Mouse (Mus musculus): ENCODE data around the gene Gdf2. TPM values are rescaled to one million over a fixed set of nuclear protein-coding genes. Genes with fewer than 3 reads are reported as not detected.

Gene Gdf2
- polyA plus RNA-seq, 1 experiment from 2014 or later, result not detected

GRCm38 (mm10) chr14:33958841-33959240 is 18.0 kb downstream of the Gdf2 start:
- Histone ChIP-seq H3K27me3 (0 out of 2 replicates have a peak, but pooled peaks cover 7% of the 10 kb centered on the region), H3K9me3 (no peaks in the 10 kb centered on the region), H3K9ac (no peak overlapping the region), H3K27ac (no peak overlapping the region), H3K36me3 (no peaks in the 10 kb centered on the region), H3K4me3 (no peak overlapping the region), H3K4me1 (replicated peaks) (no peaks in the 10 kb centered on the region), H3K4me2 (no peak overlapping the region)
- ATAC-seq (ENCODE audit: low FRiP score), result no peak
- WGBS, result 70% methylated on average over 3 of the region's 3 CpGs

- ATAC-seq (ENCODE audit: low FRiP score), result no peak
- H3K9ac ChIP-seq, result no peak overlapping the region
- WGBS, result 18% methylated on average over 9 of the region's 9 CpGs
- H3K9me3 ChIP-seq, result no peaks in the 10 kb centered on the region
- H3K4me3 ChIP-seq, result no peak overlapping the region
- H3K27ac ChIP-seq, result no peak overlapping the region
- H3K4me2 ChIP-seq, result no peak overlapping the region
- no peaks in the 10 kb centered on the region for H3K4me1 ChIP-seq (replicated peaks)
- H3K36me3 ChIP-seq, result no peaks in the 10 kb centered on the region
- H3K27me3 ChIP-seq, result 0 out of 2 replicates have a peak, but pooled peaks cover 7% of the 10 kb centered on the region
Measured at GRCm38 (mm10) chr14:33959341-33959740, 18.5 kb downstream of the Gdf2 start.

- Histone ChIP-seq H3K4me1 (replicated peaks) (no peaks in the 10 kb centered on the region), H3K4me3 (no peak overlapping the region), H3K27me3 (no peaks in the 10 kb centered on the region), H3K9ac (no peak overlapping the region), H3K9me3 (no peaks in the 10 kb centered on the region), H3K27ac (no peak overlapping the region), H3K4me2 (no peak overlapping the region), H3K36me3 (no peaks in the 10 kb centered on the region)
- WGBS, result 72% methylated on average over 7 of the region's 7 CpGs
- no peak for ATAC-seq (ENCODE audit: low FRiP score)
Measured at GRCm38 (mm10) chr14:33965675-33966074, 24.8 kb downstream of the Gdf2 start.

GRCm38 (mm10) chr14:33972679-33973078 is 31.8 kb downstream of the Gdf2 start:
- Histone ChIP-seq H3K27ac (no peak overlapping the region), H3K4me3 (no peak overlapping the region), H3K9me3 (no peaks in the 10 kb centered on the region), H3K27me3 (peaks cover under 1% of the 10 kb centered on the region; the same call in 1 of the 2 replicates), H3K36me3 (no peaks in the 10 kb centered on the region), H3K9ac (no peak overlapping the region), H3K4me2 (no peak overlapping the region), H3K4me1 (replicated peaks) (peaks cover under 1% of the 10 kb centered on the region; the same call in 1 of the 2 replicates)
- 52% methylated on average over 7 of the region's 7 CpGs for WGBS
- no peak for ATAC-seq (ENCODE audit: low FRiP score)

- H3K4me3 ChIP-seq, result no peak overlapping the region
- H3K4me2 ChIP-seq, result no peak overlapping the region
- H3K9me3 ChIP-seq, result no peaks in the 10 kb centered on the region
- peaks cover 14% of the 10 kb centered on the region for H3K27me3 ChIP-seq
- no peak overlapping the region for H3K27ac ChIP-seq
- no peak overlapping the region for H3K9ac ChIP-seq
- H3K4me1 ChIP-seq (replicated peaks), result peaks cover 14% of the 10 kb centered on the region
- 36% methylated on average over 5 of the region's 5 CpGs for WGBS
- no peaks in the 10 kb centered on the region for H3K36me3 ChIP-seq
- ATAC-seq (ENCODE audit: low FRiP score), result no peak
Measured at GRCm38 (mm10) chr14:33974752-33975151, 33.9 kb downstream of the Gdf2 start.

GRCm38 (mm10) chr14:33977748-33978147 is 36.9 kb downstream of the Gdf2 start:
- peak overlapping the region; percentile 42; the same call in 1 of the 2 replicates for H3K4me3 ChIP-seq
- peak overlapping the region; percentile 79 for H3K4me2 ChIP-seq
- no peak overlapping the region for H3K9ac ChIP-seq
- H3K36me3 ChIP-seq, result no peaks in the 10 kb centered on the region
- peaks cover 14% of the 10 kb centered on the region for H3K4me1 ChIP-seq (replicated peaks)
- H3K9me3 ChIP-seq, result no peaks in the 10 kb centered on the region
- no peak for ATAC-seq (ENCODE audit: low FRiP score)
- 33% methylated on average over 7 of the region's 7 CpGs for WGBS
- peaks cover 14% of the 10 kb centered on the region for H3K27me3 ChIP-seq
- H3K27ac ChIP-seq, result no peak overlapping the region

- Histone ChIP-seq H3K4me3 (peak within 1 kb of the TSS; percentile 42), H3K27ac (no peak within 1 kb of the TSS), H3K9me3 (no peaks in the 10 kb centered on the region), H3K9ac (peak within 1 kb of the TSS; percentile 65), H3K27me3 (peaks cover 14% of the 10 kb centered on the region), H3K4me1 (replicated peaks) (peaks cover 14% of the 10 kb centered on the region), H3K36me3 (no peaks in the 10 kb centered on the region), H3K4me2 (peak within 1 kb of the TSS; percentile 79)
- ATAC-seq (ENCODE audit: low FRiP score), result peak; percentile 57; the same call in 1 of the 2 replicates
- WGBS, result 2% methylated on average over 25 of the region's 25 CpGs
Measured at GRCm38 (mm10) chr14:33978604-33979059, 37.8 kb downstream of the Gdf2 start, which contains the start of gene Zfp488. Gene Zfp488 (minus strand): TSS chr14:33978764.

- no peaks in the 10 kb centered on the region for H3K27me3 ChIP-seq
- 55% methylated on average over 3 of the region's 3 CpGs for WGBS
- ATAC-seq (ENCODE audit: low FRiP score), result no peak
- no peaks in the 10 kb centered on the region for H3K36me3 ChIP-seq
- no peak overlapping the region for H3K4me2 ChIP-seq
- H3K9me3 ChIP-seq, result no peaks in the 10 kb centered on the region
- H3K4me1 ChIP-seq (replicated peaks), result no peaks in the 10 kb centered on the region
- H3K27ac ChIP-seq, result no peak overlapping the region
- no peak overlapping the region for H3K9ac ChIP-seq
- no peak overlapping the region for H3K4me3 ChIP-seq
Measured at GRCm38 (mm10) chr14:33989201-33989600, 48.4 kb downstream of the Gdf2 start.

GRCm38 (mm10) chr14:33991971-33992370 is 51.1 kb downstream of the Gdf2 start:
- Histone ChIP-seq H3K27ac (no peak overlapping the region), H3K27me3 (no peaks in the 10 kb centered on the region), H3K4me2 (no peak overlapping the region), H3K9ac (no peak overlapping the region), H3K36me3 (no peaks in the 10 kb centered on the region), H3K4me1 (replicated peaks) (no peaks in the 10 kb centered on the region), H3K4me3 (no peak overlapping the region), H3K9me3 (no peaks in the 10 kb centered on the region)
- 80% methylated on average over 4 of the region's 4 CpGs for WGBS
- no peak for ATAC-seq (ENCODE audit: low FRiP score)

- Histone ChIP-seq H3K27ac (no peak overlapping the region), H3K36me3 (no peaks in the 10 kb centered on the region), H3K4me2 (no peak overlapping the region), H3K9me3 (no peaks in the 10 kb centered on the region), H3K27me3 (no peaks in the 10 kb centered on the region), H3K9ac (no peak overlapping the region), H3K4me1 (replicated peaks) (no peaks in the 10 kb centered on the region), H3K4me3 (no peak overlapping the region)
- 91% methylated on average over 9 of the region's 9 CpGs for WGBS
- ATAC-seq (ENCODE audit: low FRiP score), result no peak
Measured at GRCm38 (mm10) chr14:33993051-33993450, 52.2 kb downstream of the Gdf2 start.

GRCm38 (mm10) chr14:33993521-33994289 is 52.9 kb downstream of the Gdf2 start:
- Histone ChIP-seq H3K4me3 (no peak overlapping the region), H3K36me3 (no peaks in the 10 kb centered on the region), H3K9me3 (no peaks in the 10 kb centered on the region), H3K9ac (no peak overlapping the region), H3K4me1 (replicated peaks) (no peaks in the 10 kb centered on the region), H3K27me3 (no peaks in the 10 kb centered on the region), H3K4me2 (no peak overlapping the region), H3K27ac (no peak overlapping the region)
- ATAC-seq (ENCODE audit: low FRiP score), result no peak
- WGBS, result 90% methylated on average over 6 of the region's 6 CpGs

All from hindbrain, embryonic 13.5 days (tissue).